Mouse (Mus musculus) midbrain, postnatal 0 days (tissue): ENCODE measurements around the gene Dcdc2c. TPM values are rescaled to one million over a fixed set of nuclear protein-coding genes. Genes with fewer than 3 reads are reported as not detected.

Experiments used
- ATAC-seq: fragments of 200-750 bp; cut with Nextera tagmentation; 2 replicates; pipeline ENCODE4 v1.8.0; 2017; ENCODE audit warnings: moderate number of reproducible peaks, mild to moderate bottlenecking, moderate TSS enrichment, moderate library complexity; ENCODE audit not compliant: low FRiP score
- DNase-seq: peaks from one replicate; pipeline ENCODE4 v3.0.0-alpha.2; 2015; ENCODE audit warnings: low spot score
- H3K27ac ChIP-seq: fragments of 300-500 bp; sonication (generic); 2 replicates; pipeline ENCODE4 v1.5.1; 2014; ENCODE audit warnings: low read depth, mild to moderate bottlenecking, low read length, mixed read lengths
- H3K27me3 ChIP-seq: fragments of 300-500 bp; sonication (generic); 2 replicates; pipeline ENCODE4 v1.6.1; 2014; ENCODE audit warnings: low read length, control low read depth, mixed read lengths; ENCODE audit not compliant: insufficient read depth
- H3K36me3 ChIP-seq: fragments of 300-500 bp; sonication (generic); 2 replicates; pipeline ENCODE4 v1.6.1; 2014; ENCODE audit warnings: low read length, control low read depth, mixed read lengths; ENCODE audit not compliant: insufficient read depth
- H3K4me1 ChIP-seq: fragments of 300-500 bp; sonication (generic); 2 replicates; pipeline ENCODE4 v1.6.1; 2014; ENCODE audit warnings: mild to moderate bottlenecking, control low read depth, antibody characterized with exemption, low read length, mixed read lengths; ENCODE audit not compliant: insufficient read depth
- H3K4me2 ChIP-seq: fragments of 300-500 bp; sonication (generic); 2 replicates; pipeline ENCODE4 v1.6.1; 2014; ENCODE audit warnings: low read depth, mild to moderate bottlenecking, low read length, mixed read lengths; ENCODE audit not compliant: poor library complexity, severe bottlenecking
- H3K4me3 ChIP-seq: fragments of 300-500 bp; sonication (generic); 2 replicates; pipeline ENCODE4 v1.5.1; 2014; ENCODE audit warnings: low read depth, mild to moderate bottlenecking, low read length, moderate library complexity
- H3K9ac ChIP-seq: fragments of 300-500 bp; sonication (generic); replicated peaks from 2 replicates; pipeline ENCODE4 v1.6.1; 2014; ENCODE audit warnings: mild to moderate bottlenecking, low read length, moderate library complexity, mixed read lengths; ENCODE audit not compliant: poor library complexity, severe bottlenecking
- H3K9me3 ChIP-seq: fragments of 300-500 bp; sonication (generic); 2 replicates; pipeline ENCODE4 v1.6.1; 2016; ENCODE audit warnings: low read length, control low read depth
- CTCF ChIP-seq: IDR thresholded peaks from 2 replicates; pipeline ENCODE4 v1.5.1; 2016; ENCODE audit warnings: antibody characterized with exemption, mild to moderate bottlenecking
- WGBS: fragments of 180-500 bp; shearing (Covaris S2); extraction: QIAGEN DNeasy Blood & Tissue Kit; methylation state at CpG from one replicate; pipeline ENCODE4 v1.1.7; 2014; 5-methylcytosine and 5-hydroxymethylcytosine counted together
- polyA plus RNA-seq: library from polyadenylated mRNA; unstranded; fragments of >200 nt; fragmentation: Nextera tagmentation; extraction: Ambion mirVana; gene quantifications from 2 replicates; pipeline ENCODE4 v1.2.1, GENCODE M21; 2015
- total RNA-seq: library from RNA; depleted of rRNA; stranded (reverse); fragments of >200 nt; gene quantifications from 2 replicates; pipeline ENCODE4 v1.2.3, GENCODE M21; 2014

Gene Dcdc2c
- total and polyA plus RNA-seq, 2 experiments from 2014 or later = 0.56 TPM; not detected in 1

DNA sequence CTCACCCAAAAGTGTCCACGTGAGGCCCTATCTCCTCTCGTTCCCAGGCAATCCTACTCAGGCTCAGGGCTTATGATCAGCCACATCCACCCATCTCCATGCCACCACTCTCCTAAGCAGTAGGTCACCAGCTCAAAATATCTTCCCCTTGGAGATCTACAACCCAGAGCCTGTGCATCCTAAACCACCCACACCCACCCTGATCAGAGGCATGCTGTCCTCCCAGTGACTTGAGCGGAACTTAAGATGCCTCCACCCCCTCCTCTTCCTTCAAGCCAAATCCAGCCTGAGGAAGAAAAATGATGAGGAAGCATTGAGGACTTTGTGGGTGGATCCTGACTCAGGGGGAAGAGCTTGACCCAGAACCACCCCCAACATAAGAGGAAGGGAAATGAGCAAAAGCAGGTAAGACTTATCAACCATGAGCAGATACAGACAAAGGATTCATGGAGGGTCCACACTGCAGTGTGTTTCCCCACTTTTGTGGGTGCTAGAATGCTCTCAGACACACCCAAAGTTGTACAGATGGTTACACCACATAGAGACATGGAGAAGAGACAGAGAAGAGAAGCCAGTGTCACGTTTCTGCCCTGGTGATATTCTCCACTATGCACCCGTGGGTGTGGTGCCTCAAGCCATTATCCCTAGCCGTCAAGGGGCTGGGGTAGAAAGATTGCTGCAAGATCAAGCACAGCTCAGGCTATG lies 23.3 kb upstream of the Dcdc2c start:
- H3K4me1 ChIP-seq = no peaks in the 10 kb centered on the region; the same call in 1 of the 2 replicates
- H3K36me3 ChIP-seq = no peaks in the 10 kb centered on the region
- H3K4me3 ChIP-seq = no peak overlapping the region
- ATAC-seq = no peak
- H3K9ac ChIP-seq = no peak overlapping the region
- no peak for TF ChIP-seq CTCF
- H3K27me3 ChIP-seq = no peaks in the 10 kb centered on the region
- no peak overlapping the region for H3K27ac ChIP-seq
- no peaks in the 10 kb centered on the region for H3K9me3 ChIP-seq
- WGBS = 77% methylated on average over 6 of the region's 6 CpGs
- no peak overlapping the region for H3K4me2 ChIP-seq
- no peak for DNase-seq

DNA sequence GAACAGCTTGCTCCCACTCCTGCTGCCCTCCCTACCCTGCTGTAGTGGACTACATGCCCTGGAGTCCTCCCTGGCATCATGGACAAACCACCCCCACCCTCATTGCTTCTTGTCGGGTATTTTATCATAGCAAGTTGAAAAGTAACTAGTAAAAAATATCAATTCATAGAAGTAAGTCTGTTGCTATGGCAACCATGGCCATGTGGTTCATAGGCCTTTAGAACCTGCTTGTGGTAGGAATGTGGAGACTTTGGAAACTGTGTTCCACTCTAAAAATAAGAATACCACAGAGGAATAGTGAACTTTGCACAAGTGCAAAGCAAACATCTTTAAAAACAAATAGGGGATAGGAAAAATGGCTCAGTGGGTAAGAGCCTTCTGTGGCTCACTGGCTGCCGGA lies 20.0 kb upstream of the Dcdc2c start:
- Histone ChIP-seq H3K27me3 (no peaks in the 10 kb centered on the region), H3K9me3 (no peaks in the 10 kb centered on the region), H3K4me3 (no peak overlapping the region), H3K4me1 (no peaks in the 10 kb centered on the region; the same call in 1 of the 2 replicates), H3K9ac (no peak overlapping the region), H3K27ac (peak overlapping the region; percentile 51; the same call in 1 of the 2 replicates), H3K4me2 (no peak overlapping the region), H3K36me3 (no peaks in the 10 kb centered on the region)
- no peak for TF ChIP-seq CTCF
- ATAC-seq (0 out of 2 replicates have a peak, but pooled peaks have one; percentile 11), DNase-seq (peak; percentile 56)
- WGBS = 55% methylated on average over 2 of the region's 2 CpGs

GRCm38 (mm10) chr12:28551775-28552174 lies 424 bp downstream of the Dcdc2c start:
- Histone ChIP-seq H3K36me3 (no peaks in the 10 kb centered on the region), H3K9me3 (no peaks in the 10 kb centered on the region), H3K27ac (no peak overlapping the region), H3K9ac (no peak overlapping the region), H3K4me3 (no peak overlapping the region), H3K27me3 (no peaks in the 10 kb centered on the region), H3K4me1 (no peaks in the 10 kb centered on the region), H3K4me2 (no peak overlapping the region)
- no peak for ATAC-seq
- no peak for TF ChIP-seq CTCF
- DNase-seq = no peak
- 73% methylated on average over 18 of the region's 18 CpGs for WGBS

DNA sequence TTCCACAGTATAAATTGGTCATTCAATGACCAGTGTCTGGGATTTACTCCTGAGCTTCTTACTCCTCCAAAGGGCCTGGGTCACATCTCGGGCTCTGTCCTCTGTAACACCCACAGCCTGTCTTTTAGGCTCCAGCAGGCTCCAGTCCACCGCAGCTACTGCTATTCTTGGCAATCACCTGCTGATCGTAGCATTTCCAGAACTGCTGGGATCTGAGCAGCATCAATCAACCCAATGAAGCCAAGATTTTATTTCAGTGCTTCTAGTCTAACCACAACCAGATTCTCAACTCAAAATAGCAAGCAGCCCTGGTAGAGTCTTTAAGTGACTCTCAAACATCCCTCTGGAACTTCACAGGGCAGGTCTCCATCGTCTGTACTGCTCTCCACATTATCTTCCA lies 3.3 kb downstream of the Dcdc2c start:
- 52% methylated on average over 4 of the region's 4 CpGs for WGBS
- Histone ChIP-seq H3K4me1 (no peaks in the 10 kb centered on the region), H3K4me2 (no peak overlapping the region), H3K9me3 (no peaks in the 10 kb centered on the region), H3K9ac (no peak overlapping the region), H3K4me3 (no peak overlapping the region), H3K36me3 (no peaks in the 10 kb centered on the region), H3K27me3 (no peaks in the 10 kb centered on the region), H3K27ac (no peak overlapping the region)
- no peak for ATAC-seq
- TF ChIP-seq CTCF = no peak
- DNase-seq = no peak

- Histone ChIP-seq H3K9ac (no peak overlapping the region), H3K4me3 (no peak overlapping the region), H3K27me3 (no peaks in the 10 kb centered on the region), H3K9me3 (no peaks in the 10 kb centered on the region), H3K27ac (no peak overlapping the region), H3K36me3 (no peaks in the 10 kb centered on the region), H3K4me1 (no peaks in the 10 kb centered on the region), H3K4me2 (no peak overlapping the region)
- WGBS = 50% methylated on average over 1 of the region's 1 CpGs
- DNase-seq (no peak), ATAC-seq (no peak)
- no peak for TF ChIP-seq CTCF
These were observed 37.9 kb downstream of the Dcdc2c start for GRCm38 (mm10) chr12:28514264-28514775.

GRCm38 (mm10) chr12:28509699-28510280 lies 42.4 kb downstream of the Dcdc2c start:
- Histone ChIP-seq H3K9me3 (no peaks in the 10 kb centered on the region), H3K27ac (no peak overlapping the region), H3K27me3 (no peaks in the 10 kb centered on the region), H3K9ac (no peak overlapping the region), H3K4me3 (no peak overlapping the region), H3K4me1 (no peaks in the 10 kb centered on the region), H3K4me2 (no peak overlapping the region), H3K36me3 (no peaks in the 10 kb centered on the region)
- DNase-seq (no peak), ATAC-seq (no peak)
- no peak for TF ChIP-seq CTCF
- WGBS = 48% methylated on average over 5 of the region's 5 CpGs
